Mouse (Mus musculus): ENCODE data around the gene A730061H03Rik.

A730061H03Rik gene

DNA sequence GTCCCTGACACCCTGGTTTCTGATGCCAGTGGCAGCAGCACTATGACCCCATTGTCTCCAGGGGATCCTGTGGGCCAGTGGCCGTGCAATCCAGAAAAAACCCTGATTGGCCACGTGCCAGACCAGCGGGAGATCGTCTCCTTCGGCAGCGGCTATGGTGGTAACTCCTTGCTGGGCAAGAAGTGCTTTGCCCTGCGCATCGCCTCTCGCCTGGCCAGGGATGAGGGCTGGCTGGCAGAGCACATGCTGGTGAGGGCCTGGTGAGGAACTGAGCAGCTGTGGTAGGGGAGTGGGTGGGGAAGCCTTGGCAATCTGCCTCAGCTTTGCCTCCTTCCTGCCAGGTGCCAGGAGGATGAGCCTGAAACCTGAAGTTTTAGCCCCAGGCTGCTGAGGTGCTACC lies 15.9 kb downstream of the A730061H03Rik start:
- peak; percentile 43 for DNase-seq

DNA sequence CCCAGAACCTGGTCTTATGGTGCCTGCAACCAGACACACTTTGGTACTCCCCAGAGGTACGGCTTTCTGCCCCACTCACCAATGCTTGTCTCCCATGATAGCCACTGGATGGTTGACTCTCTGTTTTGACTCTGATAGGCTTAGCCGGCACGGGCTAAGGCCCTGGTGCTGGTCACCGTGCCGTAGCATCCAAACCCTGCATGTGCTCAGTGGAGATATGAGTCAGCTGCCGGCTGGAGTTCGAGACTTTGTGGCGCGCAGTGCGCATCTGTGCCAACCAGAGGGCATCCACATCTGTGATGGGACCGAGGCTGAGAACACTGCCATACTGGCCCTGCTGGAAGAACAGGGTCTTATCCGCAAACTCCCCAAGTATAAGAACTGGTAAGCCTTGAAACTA lies 17.9 kb downstream of the A730061H03Rik start:
- DNase-seq, result no peak

DNA sequence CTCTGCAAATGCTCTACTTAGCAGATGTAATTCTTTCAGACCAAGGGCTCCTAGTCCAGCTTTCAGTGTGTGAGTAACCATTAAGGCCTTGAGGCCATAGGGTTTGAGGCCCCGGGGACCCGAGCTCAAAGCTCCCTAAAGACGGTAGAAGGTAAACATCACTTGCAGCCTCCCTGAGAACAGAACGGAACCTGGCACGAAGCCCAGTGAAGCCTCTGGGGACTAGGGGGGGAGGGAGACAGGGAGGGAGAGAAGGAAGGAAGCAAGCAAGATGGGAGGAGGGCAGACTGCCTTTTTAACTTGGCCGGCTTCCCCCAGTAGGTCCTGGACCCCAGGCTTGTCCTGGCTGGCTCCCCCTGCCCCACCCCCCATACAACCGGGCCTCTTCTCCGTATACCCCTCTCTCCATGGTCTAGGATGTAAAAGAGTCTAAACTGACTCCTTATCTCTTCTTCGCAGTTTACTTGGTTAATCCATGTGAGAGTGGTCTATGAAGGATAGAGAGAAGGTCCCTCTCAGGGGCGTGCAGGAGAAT lies 19.4 kb downstream of the A730061H03Rik start:
- peak; percentile 93 for DNase-seq

GRCm38 (mm10) chr14:55540067-55540786 lies 20.0 kb downstream of the A730061H03Rik start, which contains the start of gene Pck2:
TSS of gene Pck2 (plus strand) at chr14:55540266.
- peak; percentile 93 for DNase-seq

DNA sequence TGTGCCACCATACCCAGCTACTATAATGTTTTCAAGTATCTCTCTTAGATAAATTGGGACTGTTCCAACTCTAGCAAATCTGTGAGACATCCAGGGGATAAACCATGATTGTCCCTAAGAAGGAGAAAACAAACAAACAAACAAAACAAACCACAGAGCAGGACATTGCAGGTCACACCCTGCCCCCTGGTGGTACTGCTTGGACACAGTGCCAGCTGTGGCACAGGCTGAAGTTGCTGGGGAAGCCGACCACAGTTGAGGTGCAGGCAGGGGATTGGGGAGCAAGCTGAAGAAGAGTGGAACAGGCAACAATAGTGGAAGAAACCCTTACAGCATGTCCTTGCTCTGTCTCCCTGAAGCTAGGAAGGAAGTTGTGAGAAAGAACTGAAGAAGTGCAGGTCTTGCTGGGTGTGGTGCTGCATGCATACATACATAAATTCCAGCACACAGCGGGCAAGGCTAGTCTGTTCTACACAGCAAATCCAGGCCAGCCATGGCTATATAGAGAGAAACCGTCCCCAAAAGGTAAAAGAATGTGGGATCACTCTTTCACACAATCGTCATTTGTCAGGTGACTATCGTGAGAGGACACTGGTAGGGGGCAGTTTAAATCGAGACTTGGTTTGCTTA lies 24.0 kb downstream of the A730061H03Rik start:
- peak; percentile 78 for DNase-seq

- DNase-seq, result peak; percentile 45
Observed at GRCm38 (mm10) chr14:55527940-55528339, 32.3 kb downstream of the A730061H03Rik start.

- DNase-seq, result no peak
Observed at GRCm38 (mm10) chr14:55526674-55527073, 33.5 kb downstream of the A730061H03Rik start.

GRCm38 (mm10) chr14:55524785-55525184 lies 35.4 kb downstream of the A730061H03Rik start, which contains the start of gene Nrl:
TSS of gene Nrl (minus strand) at chr14:55524981.
- no peak for DNase-seq

- DNase-seq, result no peak
Observed at GRCm38 (mm10) chr14:55524062-55524461, 36.1 kb downstream of the A730061H03Rik start.

DNA sequence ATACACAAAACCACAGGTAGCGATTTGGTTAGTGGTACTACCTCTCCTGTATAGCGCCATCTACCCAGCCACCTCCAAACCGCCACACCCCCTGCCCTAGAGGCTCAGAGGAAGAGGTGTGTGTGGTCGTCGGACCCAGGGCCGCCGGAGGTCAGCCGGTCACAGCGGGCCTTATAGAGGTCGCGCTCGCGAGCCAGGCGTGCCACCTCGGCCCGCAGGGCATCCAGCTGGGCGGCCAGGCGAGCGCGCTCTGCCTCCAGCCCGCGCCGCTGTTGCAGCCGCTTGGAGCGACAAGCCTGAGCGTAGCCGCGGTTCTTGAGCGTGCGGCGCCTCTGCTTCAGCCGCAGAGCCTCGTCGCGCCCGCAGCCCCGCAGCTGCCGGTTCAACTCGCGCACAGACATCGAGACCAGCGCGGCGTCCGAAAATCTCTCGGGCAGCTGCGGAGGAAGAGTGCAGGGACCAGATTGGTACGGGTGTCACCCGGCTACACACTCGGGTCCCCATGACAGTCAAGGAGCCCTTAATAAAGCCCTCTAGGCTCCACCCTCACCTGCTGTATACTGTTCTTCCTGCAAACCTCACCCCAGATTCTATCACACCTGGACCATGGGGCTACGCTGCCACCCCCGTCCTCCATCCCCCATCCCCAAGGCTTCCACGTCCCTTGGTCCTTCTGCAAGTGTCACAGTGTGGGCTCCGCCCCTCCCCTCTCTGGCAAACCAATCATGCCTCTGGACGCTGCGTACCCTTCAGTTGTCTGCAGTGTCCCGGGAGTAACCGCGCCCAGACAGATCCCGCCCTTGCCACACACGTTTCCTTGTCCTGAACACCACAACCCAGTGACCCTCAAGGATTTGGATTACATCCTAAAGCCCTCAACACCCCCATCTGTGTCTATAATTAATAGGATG lies 39.5 kb downstream of the A730061H03Rik start:
- DNase-seq, result peak; percentile 26

DNA sequence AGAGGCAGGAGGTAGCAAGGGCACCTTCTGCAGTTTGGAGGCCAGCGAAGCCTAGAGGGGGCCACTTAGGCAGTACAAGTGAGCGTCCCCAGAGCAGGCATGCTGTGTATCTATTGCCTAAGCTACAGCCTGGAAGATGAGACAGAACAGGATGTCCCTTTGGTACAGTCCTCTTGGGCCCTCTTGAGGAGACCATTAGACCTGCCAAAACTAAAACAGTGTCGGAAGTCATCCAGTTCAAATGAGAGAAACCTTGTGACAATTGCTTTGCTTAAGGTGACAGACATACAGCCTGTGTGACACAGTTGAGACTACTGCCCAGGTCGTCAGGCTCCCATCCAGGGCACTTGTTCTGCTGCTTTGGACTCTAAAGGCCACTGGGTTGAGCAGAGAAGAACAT lies 40.6 kb downstream of the A730061H03Rik start:
- no peak for DNase-seq

- no peak for DNase-seq
Observed at GRCm38 (mm10) chr14:55518897-55519296, 41.3 kb downstream of the A730061H03Rik start.

DNA sequence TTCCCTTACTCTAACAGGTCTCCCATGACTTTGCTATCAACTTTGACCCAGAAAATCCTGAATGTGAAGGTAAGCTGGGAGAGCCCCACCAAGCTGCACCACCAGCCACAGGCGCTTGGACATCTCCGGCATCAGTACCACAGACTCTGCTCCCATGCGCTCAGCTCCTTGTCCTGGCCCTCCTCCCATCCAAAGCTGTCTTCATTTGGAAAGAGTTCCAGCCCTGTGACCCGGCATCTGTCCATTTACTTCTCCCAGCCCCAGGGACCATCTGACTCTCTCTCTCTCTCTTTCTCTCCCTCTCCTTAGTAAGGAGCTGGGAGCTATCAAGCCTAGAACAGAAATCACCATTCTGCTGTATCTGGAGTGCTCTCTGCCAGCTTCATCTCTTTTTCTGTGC lies 44.4 kb downstream of the A730061H03Rik start:
- no peak for DNase-seq

- no peak for DNase-seq
Observed at GRCm38 (mm10) chr14:55513927-55514326, 46.3 kb downstream of the A730061H03Rik start.

- DNase-seq, result no peak
Observed at GRCm38 (mm10) chr14:55511037-55511436, 49.2 kb downstream of the A730061H03Rik start.

DNA sequence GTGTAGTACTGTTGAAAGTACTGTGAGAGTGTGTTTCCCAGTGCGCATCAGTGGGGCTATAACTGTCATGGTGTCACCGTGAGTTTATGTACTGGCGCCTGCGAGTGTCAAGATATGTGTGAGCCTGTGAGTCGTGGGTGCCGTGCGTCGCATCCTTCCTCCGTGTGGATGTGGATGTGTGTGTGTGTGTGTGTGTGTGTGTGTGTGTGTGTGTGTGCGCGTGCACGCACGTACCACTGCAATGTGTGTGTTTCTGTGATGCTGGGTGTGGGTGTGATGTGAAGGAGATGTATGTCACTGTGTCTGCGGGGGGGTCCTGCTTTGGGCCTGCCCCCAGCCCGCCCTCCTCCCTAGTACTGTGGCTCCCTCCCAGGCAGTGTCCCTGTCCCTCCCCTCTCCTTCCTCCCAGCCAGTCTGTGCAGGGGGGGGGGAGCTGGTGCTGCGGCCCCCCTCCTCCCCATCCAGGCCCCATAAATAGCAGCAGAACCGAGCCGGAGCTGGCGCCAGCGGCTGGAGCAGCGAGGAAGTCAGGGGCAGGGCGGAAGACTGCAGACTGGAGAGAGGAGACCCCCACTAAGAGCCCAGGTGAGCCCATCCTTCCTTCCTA lies 50.0 kb downstream of the A730061H03Rik start, which contains the start of gene Cpne6:
TSS of gene Cpne6 (plus strand) at position 321 of the 607 bp plus-strand sequence.
- no peak for DNase-seq
